Mouse (Mus musculus): ENCODE measurements around the gene Esrrg.

DNA sequence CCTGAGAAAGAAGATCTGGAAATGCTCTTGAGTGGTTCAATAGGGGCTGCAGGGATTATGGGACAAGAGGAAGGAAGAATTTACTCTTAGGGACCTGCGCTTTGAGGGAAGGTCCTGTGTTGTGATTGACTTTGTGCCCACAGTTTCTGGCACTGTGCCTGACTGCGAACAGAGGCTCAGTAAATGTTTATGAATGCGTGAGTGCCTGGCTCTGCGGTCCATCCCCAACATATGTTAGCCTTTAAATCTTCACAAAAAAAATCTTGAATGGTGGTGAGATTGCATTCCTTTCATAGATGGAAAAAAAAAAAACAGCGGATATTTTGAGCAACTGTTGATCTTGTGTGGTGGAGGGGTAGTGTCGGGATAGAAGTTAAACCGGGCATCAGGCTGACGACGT, 52.4 kb downstream of the Esrrg start:
- TF ChIP-seq GATA1 (IDR thresholded peaks at IDR 0.05; ENCODE audit: low read length) (no peak), TAL1 (IDR thresholded peaks at IDR 0.05; ENCODE audit: low read length) (no peak)
